Mouse (Mus musculus): Measurements from ENCODE around the gene Slc35g2. TPM values are rescaled to one million over a fixed set of nuclear protein-coding genes. Genes with fewer than 3 reads are reported as not detected.

Slc35g2 gene
- 8.1 and 8.5 TPM in 2 replicates for polyA plus RNA-seq (2015; fragmentation: Nextera tagmentation; extraction: Ambion mirVana)

GRCm38 (mm10) chr9:100570626-100571233 is at the start of gene Slc35g2:
TSS of gene Slc35g2 (minus strand) at chr9:100571090.
- Histone ChIP-seq H3K4me1 (peaks cover 11% of the 10 kb centered on the region), H3K36me3 (ENCODE audit: poor library complexity, severe bottlenecking) (no peaks in the 10 kb centered on the region), H3K9ac (peak within 1 kb of the TSS; percentile 77), H3K4me2 (peak within 1 kb of the TSS; percentile 83), H3K4me3 (peak within 1 kb of the TSS; percentile 75), H3K9me3 (replicated peaks) (no peaks in the 10 kb centered on the region), H3K27ac (no peak within 1 kb of the TSS), H3K27me3 (0 out of 2 replicates have a peak, but pooled peaks cover 4% of the 10 kb centered on the region)
- under 1% methylated on average over 44 of the region's 55 CpGs for WGBS
- peak; percentile 93 for ATAC-seq

GRCm38 (mm10) chr9:100616947-100617346 is 46.1 kb upstream of the Slc35g2 start:
- Histone ChIP-seq H3K36me3 (ENCODE audit: poor library complexity, severe bottlenecking) (no peaks in the 10 kb centered on the region), H3K4me1 (peaks cover 27% of the 10 kb centered on the region), H3K4me3 (no peak overlapping the region), H3K27me3 (no peaks in the 10 kb centered on the region), H3K9ac (no peak overlapping the region), H3K9me3 (replicated peaks) (no peaks in the 10 kb centered on the region), H3K27ac (peak overlapping the region; percentile 62), H3K4me2 (peak overlapping the region; percentile 46)
- WGBS, result 10% methylated on average over 11 of the region's 11 CpGs
- peak; percentile 65; the same call in 1 of the 2 replicates for ATAC-seq

- Histone ChIP-seq H3K9me3 (replicated peaks) (no peaks in the 10 kb centered on the region), H3K27me3 (no peaks in the 10 kb centered on the region), H3K4me1 (peaks cover 22% of the 10 kb centered on the region), H3K9ac (no peak overlapping the region), H3K36me3 (ENCODE audit: poor library complexity, severe bottlenecking) (no peaks in the 10 kb centered on the region), H3K27ac (peak overlapping the region; percentile 51), H3K4me2 (no peak overlapping the region), H3K4me3 (no peak overlapping the region)
- WGBS, result 26% methylated on average over 3 of the region's 3 CpGs
- peak; percentile 70; the same call in 1 of the 2 replicates for ATAC-seq
These were observed 42.7 kb upstream of the Slc35g2 start for GRCm38 (mm10) chr9:100613501-100614071.

GRCm38 (mm10) chr9:100605985-100606554 is 35.2 kb upstream of the Slc35g2 start:
- Histone ChIP-seq H3K36me3 (ENCODE audit: poor library complexity, severe bottlenecking) (no peaks in the 10 kb centered on the region), H3K4me1 (peaks cover 11% of the 10 kb centered on the region), H3K4me3 (no peak overlapping the region), H3K27me3 (no peaks in the 10 kb centered on the region), H3K9ac (no peak overlapping the region), H3K4me2 (no peak overlapping the region), H3K9me3 (replicated peaks) (no peaks in the 10 kb centered on the region), H3K27ac (no peak overlapping the region)
- ATAC-seq, result peak; percentile 33; the same call in 1 of the 2 replicates
- 53% methylated on average over 7 of the region's 7 CpGs for WGBS

- Histone ChIP-seq H3K9ac (no peak overlapping the region), H3K4me2 (no peak overlapping the region), H3K27ac (no peak overlapping the region), H3K36me3 (ENCODE audit: poor library complexity, severe bottlenecking) (no peaks in the 10 kb centered on the region), H3K4me3 (no peak overlapping the region), H3K27me3 (no peaks in the 10 kb centered on the region), H3K9me3 (replicated peaks) (no peaks in the 10 kb centered on the region), H3K4me1 (peaks cover 11% of the 10 kb centered on the region)
- 94% methylated on average over 1 of the region's 1 CpGs for WGBS
- ATAC-seq, result no peak
These were observed 34.6 kb upstream of the Slc35g2 start for GRCm38 (mm10) chr9:100605522-100605921.

GRCm38 (mm10) chr9:100603156-100603555 is 32.3 kb upstream of the Slc35g2 start:
- H3K4me3 ChIP-seq, result no peak overlapping the region
- H3K36me3 ChIP-seq (ENCODE audit: poor library complexity, severe bottlenecking), result no peaks in the 10 kb centered on the region
- 76% methylated on average over 5 of the region's 5 CpGs for WGBS
- H3K27me3 ChIP-seq, result no peaks in the 10 kb centered on the region
- H3K4me1 ChIP-seq, result peaks cover 31% of the 10 kb centered on the region
- no peaks in the 10 kb centered on the region for H3K9me3 ChIP-seq (replicated peaks)
- ATAC-seq, result no peak
- H3K27ac ChIP-seq, result no peak overlapping the region
- no peak overlapping the region for H3K4me2 ChIP-seq
- H3K9ac ChIP-seq, result no peak overlapping the region

GRCm38 (mm10) chr9:100602130-100602529 is 31.2 kb upstream of the Slc35g2 start:
- Histone ChIP-seq H3K36me3 (ENCODE audit: poor library complexity, severe bottlenecking) (no peaks in the 10 kb centered on the region), H3K27me3 (no peaks in the 10 kb centered on the region), H3K4me3 (no peak overlapping the region), H3K27ac (no peak overlapping the region), H3K4me1 (peaks cover 31% of the 10 kb centered on the region), H3K9me3 (replicated peaks) (no peaks in the 10 kb centered on the region), H3K4me2 (no peak overlapping the region), H3K9ac (no peak overlapping the region)
- 95% methylated on average over 1 of the region's 1 CpGs for WGBS
- no peak for ATAC-seq

- Histone ChIP-seq H3K27me3 (no peaks in the 10 kb centered on the region), H3K9me3 (replicated peaks) (no peaks in the 10 kb centered on the region), H3K27ac (no peak overlapping the region), H3K9ac (no peak overlapping the region), H3K4me2 (no peak overlapping the region), H3K36me3 (ENCODE audit: poor library complexity, severe bottlenecking) (no peaks in the 10 kb centered on the region), H3K4me3 (no peak overlapping the region), H3K4me1 (peaks cover 25% of the 10 kb centered on the region)
- whole genome bisulfite sequencing, result 21% methylated on average over 3 of the region's 3 CpGs
- ATAC-seq, result no peak
These were observed 29.0 kb upstream of the Slc35g2 start for GRCm38 (mm10) chr9:100599761-100600328.

GRCm38 (mm10) chr9:100597546-100597945 is 26.7 kb upstream of the Slc35g2 start, which contains the start of gene Stag1:
TSS of gene Stag1 (plus strand) at chr9:100597798.
- Histone ChIP-seq H3K4me2 (no peak within 1 kb of the TSS), H3K4me3 (no peak within 1 kb of the TSS), H3K27me3 (no peaks in the 10 kb centered on the region), H3K36me3 (ENCODE audit: poor library complexity, severe bottlenecking) (no peaks in the 10 kb centered on the region), H3K9me3 (replicated peaks) (no peaks in the 10 kb centered on the region), H3K27ac (no peak within 1 kb of the TSS), H3K4me1 (peaks cover 20% of the 10 kb centered on the region), H3K9ac (no peak within 1 kb of the TSS)
- ATAC-seq, result no peak
- WGBS, result 92% methylated on average over 8 of the region's 8 CpGs

GRCm38 (mm10) chr9:100596317-100596716 is 25.4 kb upstream of the Slc35g2 start:
- Histone ChIP-seq H3K4me3 (no peak overlapping the region), H3K9me3 (replicated peaks) (no peaks in the 10 kb centered on the region), H3K9ac (no peak overlapping the region), H3K4me2 (no peak overlapping the region), H3K27ac (no peak overlapping the region), H3K27me3 (no peaks in the 10 kb centered on the region), H3K4me1 (peaks cover 20% of the 10 kb centered on the region), H3K36me3 (ENCODE audit: poor library complexity, severe bottlenecking) (no peaks in the 10 kb centered on the region)
- WGBS, result 86% methylated on average over 8 of the region's 8 CpGs
- no peak for ATAC-seq

GRCm38 (mm10) chr9:100590462-100590861 is 19.6 kb upstream of the Slc35g2 start:
- 78% methylated on average over 4 of the region's 4 CpGs for WGBS
- H3K27ac ChIP-seq, result no peak overlapping the region
- H3K4me1 ChIP-seq, result no peaks in the 10 kb centered on the region
- no peak overlapping the region for H3K9ac ChIP-seq
- ATAC-seq, result no peak
- no peak overlapping the region for H3K4me2 ChIP-seq
- no peaks in the 10 kb centered on the region for H3K9me3 ChIP-seq (replicated peaks)
- H3K4me3 ChIP-seq, result no peak overlapping the region
- H3K27me3 ChIP-seq, result no peaks in the 10 kb centered on the region
- H3K36me3 ChIP-seq (ENCODE audit: poor library complexity, severe bottlenecking), result no peaks in the 10 kb centered on the region

GRCm38 (mm10) chr9:100584031-100584430 is 13.1 kb upstream of the Slc35g2 start:
- H3K9me3 ChIP-seq (replicated peaks), result no peaks in the 10 kb centered on the region
- no peak overlapping the region for H3K9ac ChIP-seq
- no peak overlapping the region for H3K4me2 ChIP-seq
- no peaks in the 10 kb centered on the region for H3K27me3 ChIP-seq
- peaks cover 32% of the 10 kb centered on the region for H3K4me1 ChIP-seq
- H3K4me3 ChIP-seq, result no peak overlapping the region
- 92% methylated on average over 4 of the region's 4 CpGs for WGBS
- H3K27ac ChIP-seq, result no peak overlapping the region
- no peaks in the 10 kb centered on the region for H3K36me3 ChIP-seq (ENCODE audit: poor library complexity, severe bottlenecking)
- ATAC-seq, result no peak

All from forebrain, embryonic 13.5 days (tissue).